Mouse (Mus musculus) embryonic facial prominence, embryonic 10.5 days (tissue): ENCODE measurements around the gene Eif2b1. TPM values are rescaled to one million over a fixed set of nuclear protein-coding genes. Genes with fewer than 3 reads are reported as not detected.

ENCODE experiments used
- DNase-seq: peaks from one replicate; pipeline ENCODE4 v3.0.0-alpha.2; 2017; ENCODE audit warnings: low spot score
- H3K27ac ChIP-seq: fragments of 300-500 bp; sonication (generic); replicated peaks from 2 replicates; pipeline ENCODE4 v1.5.1; 2016; ENCODE audit warnings: mild to moderate bottlenecking
- H3K27me3 ChIP-seq: fragments of 300-500 bp; sonication (generic); replicated peaks from 2 replicates; pipeline ENCODE4 v1.6.1; 2016; ENCODE audit warnings: low read depth, mild to moderate bottlenecking; ENCODE audit not compliant: poor library complexity, severe bottlenecking
- H3K36me3 ChIP-seq: fragments of 300-500 bp; sonication (generic); replicated peaks from 2 replicates; pipeline ENCODE4 v1.6.1; 2016; ENCODE audit warnings: mild to moderate bottlenecking, moderate library complexity
- H3K4me1 ChIP-seq: fragments of 300-500 bp; sonication (generic); 2 replicates; pipeline ENCODE4 v1.6.1; 2016
- H3K4me3 ChIP-seq: fragments of 300-500 bp; sonication (generic); 2 replicates; pipeline ENCODE4 v1.5.1; 2016; ENCODE audit warnings: mild to moderate bottlenecking, moderate library complexity
- H3K9me3 ChIP-seq: fragments of 300-500 bp; sonication (generic); 2 replicates; pipeline ENCODE4 v1.6.1; 2016; ENCODE audit warnings: mild to moderate bottlenecking
- WGBS: fragments of 180-500 bp; shearing (Covaris S2); methylation state at CpG from one replicate; pipeline ENCODE4 v1.1.7; 2016; 5-methylcytosine and 5-hydroxymethylcytosine counted together
- polyA plus RNA-seq: library from polyadenylated mRNA; unstranded; fragments of >200 nt; fragmentation: Nextera tagmentation; extraction: Ambion mirVana; gene quantifications from 2 replicates; pipeline ENCODE4 v1.2.1, GENCODE M21; 2016

Eif2b1 gene
- polyA plus RNA-seq, 1 experiment from 2014 or later = 83.7 TPM

DNA sequence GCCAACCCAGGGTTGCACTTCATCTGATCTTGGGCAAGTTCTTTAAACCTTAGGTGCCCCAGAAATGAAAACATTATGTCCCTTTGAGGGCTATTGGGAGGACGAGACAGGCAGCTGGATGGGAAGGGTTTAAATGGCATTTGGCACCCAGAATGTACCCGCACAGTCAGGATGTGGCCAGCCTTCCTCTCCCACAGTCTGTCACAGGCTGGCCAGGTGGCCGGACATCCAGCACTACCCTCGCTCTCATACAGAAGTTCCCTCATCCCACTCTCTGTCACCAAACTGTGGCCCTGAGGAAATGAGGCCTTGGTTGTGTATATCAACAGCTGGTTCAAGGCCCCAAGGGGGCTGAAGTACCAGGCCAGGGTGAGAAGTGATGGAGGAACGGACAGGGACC is 54.0 kb downstream of the Eif2b1 start:
- H3K9me3 ChIP-seq = 0 out of 2 replicates have a peak, but pooled peaks cover 4% of the 10 kb centered on the region

DNA sequence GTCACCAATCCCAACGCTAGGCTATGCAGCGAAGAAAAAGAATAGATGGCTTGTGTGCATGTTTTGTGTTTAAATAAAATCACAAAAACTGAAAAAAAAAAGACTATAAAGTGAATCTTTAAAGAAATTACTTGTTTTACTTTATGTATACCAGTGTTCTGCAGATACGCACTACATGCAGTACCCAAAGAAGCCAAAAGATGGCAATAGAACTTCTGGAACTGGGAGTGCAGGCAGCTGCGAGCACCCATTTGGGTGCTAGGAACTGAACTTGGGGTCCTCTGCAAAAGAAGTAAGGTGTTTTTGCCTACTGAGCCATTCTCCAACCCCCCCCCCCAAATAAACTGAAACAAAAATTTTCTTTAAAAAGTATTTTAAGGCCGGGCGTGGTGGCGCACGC is 55.9 kb downstream of the Eif2b1 start:
- no peaks in the 10 kb centered on the region for H3K27me3 ChIP-seq
- no peak overlapping the region for H3K27ac ChIP-seq
- 0 out of 2 replicates have a peak, but pooled peaks cover 4% of the 10 kb centered on the region for H3K9me3 ChIP-seq
- 96% methylated on average over 8 of the region's 8 CpGs for WGBS
- peaks cover 4% of the 10 kb centered on the region for H3K4me1 ChIP-seq
- no peak for DNase-seq
- H3K4me3 ChIP-seq = no peak overlapping the region
- peaks cover 81% of the 10 kb centered on the region for H3K36me3 ChIP-seq

More for the DNA sequence above, 54.0 kb downstream of the Eif2b1 start:
- Histone ChIP-seq H3K27ac (no peak overlapping the region), H3K36me3 (peaks cover 63% of the 10 kb centered on the region), H3K4me1 (peaks cover 20% of the 10 kb centered on the region), H3K27me3 (no peaks in the 10 kb centered on the region), H3K4me3 (no peak overlapping the region)
- no peak for DNase-seq
- 91% methylated on average over 5 of the region's 5 CpGs for WGBS

DNA sequence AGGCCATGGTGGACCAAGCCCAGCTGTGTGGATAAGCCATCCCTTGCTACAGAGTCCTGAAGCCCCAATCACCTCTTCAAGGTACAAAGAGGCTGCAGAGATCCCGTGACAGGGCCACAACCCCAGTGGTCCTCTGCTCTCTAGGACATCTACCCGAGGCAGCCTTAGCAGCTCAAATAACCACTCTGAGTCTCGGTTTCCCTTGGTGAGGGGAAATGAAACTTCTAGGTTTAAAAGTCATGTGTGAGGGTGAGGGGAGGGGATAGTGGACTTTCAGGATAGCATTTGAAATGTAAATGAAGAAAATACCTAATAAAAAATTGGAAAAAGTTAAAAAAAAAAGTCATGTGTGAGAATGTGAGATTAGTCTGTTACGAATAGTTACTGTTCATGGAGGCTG is 57.3 kb downstream of the Eif2b1 start:
- 0 out of 2 replicates have a peak, but pooled peaks cover 4% of the 10 kb centered on the region for H3K9me3 ChIP-seq
- no peak for DNase-seq
- H3K27me3 ChIP-seq = no peaks in the 10 kb centered on the region
- peaks cover 3% of the 10 kb centered on the region; the same call in 1 of the 2 replicates for H3K4me1 ChIP-seq
- peaks cover 91% of the 10 kb centered on the region for H3K36me3 ChIP-seq
- no peak overlapping the region for H3K27ac ChIP-seq
- WGBS = 91% methylated on average over 4 of the region's 4 CpGs
- H3K4me3 ChIP-seq = no peak overlapping the region

Other genes starting within 250 kb of the Eif2b1 start
- gene Cdk2ap1, start 216.0 kb downstream of the Eif2b1 start, polyA plus RNA-seq = 72.0 and 78.0 TPM in 2 replicates
- 98.3 and 103 TPM in 2 replicates for gene Sbno1, start 153.1 kb downstream of the Eif2b1 start, polyA plus RNA-seq
- 48.5 and 55.7 TPM in 2 replicates for gene Kmt5a, start 139.2 kb downstream of the Eif2b1 start, polyA plus RNA-seq
- gene Rilpl2, start 100.8 kb downstream of the Eif2b1 start, polyA plus RNA-seq = 24.9 and 26.0 TPM in 2 replicates
- 28.3 and 28.8 TPM in 2 replicates for gene Snrnp35, start 96.0 kb downstream of the Eif2b1 start, polyA plus RNA-seq
- gene Rilpl1, start 47.7 kb downstream of the Eif2b1 start, polyA plus RNA-seq = 23.1 and 26.4 TPM in 2 replicates
- gene Tmed2, start 38.4 kb downstream of the Eif2b1 start, polyA plus RNA-seq = 453 and 454 TPM in 2 replicates
- 16.7 and 18.2 TPM in 2 replicates for gene Ddx55, start 26.3 kb downstream of the Eif2b1 start, polyA plus RNA-seq
- 114 TPM in 2 replicates for gene Gtf2h3, start within 50 bp of the Eif2b1 start, polyA plus RNA-seq
- gene Atp6v0a2, start 49.4 kb upstream of the Eif2b1 start, polyA plus RNA-seq = 40.8 and 45.0 TPM in 2 replicates
- gene Dnah10, start 146.0 kb upstream of the Eif2b1 start, polyA plus RNA-seq = 0.04 and 0.07 TPM in 2 replicates